Mouse (Mus musculus) liver (tissue): ENCODE measurements around the gene Lingo1.

Experiments used
- DNase-seq: peaks from one replicate; pipeline ENCODE4 v3.0.0-alpha.2; 2020; ENCODE audit warnings: mixed read lengths

Lingo1 gene

GRCm38 (mm10) chr9:56629674-56630397 lies 166.4 kb downstream of the Lingo1 start:
- DNase-seq: no peak

GRCm38 (mm10) chr9:56627295-56627694 lies 169.0 kb downstream of the Lingo1 start:
- DNase-seq: no peak

- DNase-seq: no peak
Observed at GRCm38 (mm10) chr9:56624923-56625322, 171.3 kb downstream of the Lingo1 start.

- no peak for DNase-seq
Observed at GRCm38 (mm10) chr9:56623361-56623760, 172.9 kb downstream of the Lingo1 start.

- DNase-seq: no peak
Observed at GRCm38 (mm10) chr9:56622761-56623160, 173.5 kb downstream of the Lingo1 start.

- DNase-seq: no peak
Observed at GRCm38 (mm10) chr9:56620512-56621371, 175.5 kb downstream of the Lingo1 start.

- no peak for DNase-seq
Observed at GRCm38 (mm10) chr9:56619715-56620114, 176.6 kb downstream of the Lingo1 start.

- DNase-seq: no peak
Observed at GRCm38 (mm10) chr9:56618660-56619059, 177.6 kb downstream of the Lingo1 start.

- DNase-seq: no peak
Observed at GRCm38 (mm10) chr9:56616061-56616460, 180.2 kb downstream of the Lingo1 start.

- DNase-seq: no peak
Observed at GRCm38 (mm10) chr9:56612798-56613183, 183.5 kb downstream of the Lingo1 start.

GRCm38 (mm10) chr9:56611912-56612797 lies 184.1 kb downstream of the Lingo1 start:
- DNase-seq: no peak

- no peak for DNase-seq
Observed at GRCm38 (mm10) chr9:56610955-56611354, 185.3 kb downstream of the Lingo1 start.

- no peak for DNase-seq
Observed at GRCm38 (mm10) chr9:56610466-56610865, 185.8 kb downstream of the Lingo1 start.

- DNase-seq: no peak
Observed at GRCm38 (mm10) chr9:56609486-56609885, 186.8 kb downstream of the Lingo1 start.

GRCm38 (mm10) chr9:56608691-56609351 lies 187.4 kb downstream of the Lingo1 start:
- no peak for DNase-seq

- DNase-seq: no peak
Observed at GRCm38 (mm10) chr9:56606082-56606740, 190.1 kb downstream of the Lingo1 start.

- no peak for DNase-seq
Observed at GRCm38 (mm10) chr9:56605443-56605806, 190.8 kb downstream of the Lingo1 start.

- no peak for DNase-seq
Observed at GRCm38 (mm10) chr9:56604797-56605442, 191.3 kb downstream of the Lingo1 start.

GRCm38 (mm10) chr9:56600655-56601054 lies 195.6 kb downstream of the Lingo1 start:
- DNase-seq: no peak

- DNase-seq: no peak
Observed at GRCm38 (mm10) chr9:56592639-56593038, 203.6 kb downstream of the Lingo1 start.

GRCm38 (mm10) chr9:56591248-56591888 lies 204.9 kb downstream of the Lingo1 start:
- no peak for DNase-seq
